14 mouse cellular contexts compared by ENCODE assay signal in genomic region chr13:53473291-53473690, GRCm38 (mm10). TPM values are rescaled to one million over a fixed set of nuclear protein-coding genes. Genes with fewer than 3 reads are reported as not detected.
A peak's percentile ranks its signal among the peaks of the same experiment; 100 is the strongest.
DNase-seq lines count a peak whose midpoint lies in the region; ATAC-seq and TF ChIP-seq lines count a peak whose summit lies in the region.
"Had no signal": no experiment of that assay in that cellular context is flagged by ENCODE, and none has a peak within 500 bp of the region (broad histone marks: within the 10 kb centered on the region; RNA-seq: fewer than 3 reads in every experiment).

No protein-coding gene starts in this region.

- peaks cover 5 to 7% of the 10 kb centered on the region in 2 experiments; a peak in 2 of 4 replicates for H3K4me1 ChIP-seq in heart, embryonic 14.5 days (ENCODE audit: control insufficient read depth in 2 of 2, insufficient read depth in 2 of 2, low read length in 2 of 2)
- no peaks in the 10 kb centered on the region for H3K4me1 ChIP-seq in heart, adult 2 months (ENCODE audit: control insufficient read depth, insufficient read depth, low read length)
- H3K4me1 ChIP-seq in embryonic facial prominence, embryonic 11.5 days (ENCODE audit: control insufficient read depth, insufficient read depth, low read length), result no peaks in the 10 kb centered on the region
- peaks cover 28% of the 10 kb centered on the region for H3K4me1 ChIP-seq in hindbrain, embryonic 13.5 days (replicated peaks)
- peaks cover 38% of the 10 kb centered on the region for H3K4me1 ChIP-seq in neural tube, embryonic 12.5 days

- ATAC-seq in heart, embryonic 14.5 days (ENCODE audit: insufficient number of reproducible peaks, insufficient read depth, low FRiP score, low read depth), result no peak
- ATAC-seq in embryonic facial prominence, embryonic 11.5 days (replicated peaks; ENCODE audit: insufficient number of reproducible peaks, low FRiP score, low TSS enrichment, low read depth), result no peak
- ATAC-seq in hindbrain, embryonic 13.5 days (ENCODE audit: low FRiP score), result no peak
- ATAC-seq in neural tube, embryonic 12.5 days (ENCODE audit: low FRiP score, low read depth), result no peak
- ATAC-seq: CD4-positive, CD25-positive, alpha-beta regulatory T cell, adult 4 months; intestine, postnatal 0 days had no signal

- intact Hi-C loops in heart, adult 2 months (cut with DNase I), result no loop called here

- 29% methylated on average over 4 of the region's 4 CpGs for WGBS in heart, embryonic 14.5 days
- 37% methylated on average over 4 of the region's 4 CpGs for WGBS in heart, adult 2 months
- WGBS in embryonic facial prominence, embryonic 11.5 days, result 12% methylated on average over 4 of the region's 4 CpGs
- 9% methylated on average over 4 of the region's 4 CpGs for WGBS in hindbrain, embryonic 13.5 days
- 15% methylated on average over 4 of the region's 4 CpGs for WGBS in neural tube, embryonic 12.5 days

- TF ChIP-seq POLR2A in heart, adult 2 months (IDR thresholded peaks at IDR 0.05; ENCODE audit: insufficient read depth, low read depth, low read length), result no peak

- no peak overlapping the region for H3K27ac ChIP-seq in heart, embryonic 14.5 days (replicated peaks in 1 of 2; ENCODE audit: control insufficient read depth in 1 of 2, insufficient read depth in 1 of 2, low read depth in 2 of 2, low read length in 2 of 2)
- H3K27ac ChIP-seq in heart, adult 2 months, result no peak overlapping the region
- no peak overlapping the region for H3K27ac ChIP-seq in embryonic facial prominence, embryonic 11.5 days (replicated peaks; ENCODE audit: low read depth, low read length)
- H3K27ac ChIP-seq in hindbrain, embryonic 13.5 days, result no peak overlapping the region
- no peak overlapping the region for H3K27ac ChIP-seq in neural tube, embryonic 12.5 days
- H3K27ac ChIP-seq: heart, embryonic 15.5 days had no signal

- TF ChIP-seq CTCF in heart, adult 2 months (IDR thresholded peaks at IDR 0.05), result no peak

- H3K4me2 ChIP-seq in heart, embryonic 14.5 days (ENCODE audit: low read length), result peak overlapping the region; percentile 73
- H3K4me2 ChIP-seq in embryonic facial prominence, embryonic 11.5 days (ENCODE audit: low read depth, low read length), result no peak overlapping the region; the same call in 1 of the 2 replicates
- H3K4me2 ChIP-seq in hindbrain, embryonic 13.5 days, result peak overlapping the region; percentile 80; the same call in 1 of the 2 replicates
- H3K4me2 ChIP-seq in neural tube, embryonic 12.5 days (replicated peaks), result peak overlapping the region; percentile 84

- no peaks in the 10 kb centered on the region for H3K79me2 ChIP-seq in heart, adult 2 months (replicated peaks; ENCODE audit: control insufficient read depth, insufficient read depth, low read length)

- peaks cover 81% of the 10 kb centered on the region for H3K27me3 ChIP-seq in heart, embryonic 14.5 days (ENCODE audit: control insufficient read depth, insufficient read depth, low read length)
- peaks cover 11% of the 10 kb centered on the region for H3K27me3 ChIP-seq in heart, adult 2 months (ENCODE audit: control insufficient read depth, insufficient read depth, low read length)
- H3K27me3 ChIP-seq in embryonic facial prominence, embryonic 11.5 days (ENCODE audit: control insufficient read depth, insufficient read depth, low read length), result peaks cover 26% of the 10 kb centered on the region
- H3K27me3 ChIP-seq in hindbrain, embryonic 13.5 days, result peaks cover 96% of the 10 kb centered on the region
- H3K27me3 ChIP-seq in neural tube, embryonic 12.5 days (replicated peaks), result peaks cover 87% of the 10 kb centered on the region

- no peak overlapping the region for H3K9ac ChIP-seq in heart, embryonic 14.5 days (ENCODE audit: low read length)
- no peak overlapping the region for H3K9ac ChIP-seq in heart, adult 2 months (ENCODE audit: low read depth, low read length)
- H3K9ac ChIP-seq in embryonic facial prominence, embryonic 11.5 days (replicated peaks; ENCODE audit: low read length), result no peak overlapping the region
- no peak overlapping the region for H3K9ac ChIP-seq in hindbrain, embryonic 13.5 days
- no peak overlapping the region for H3K9ac ChIP-seq in neural tube, embryonic 12.5 days
- H3K9ac ChIP-seq: lung, embryonic 14.5 days had no signal

- no peak overlapping the region for H3K4me3 ChIP-seq in heart, embryonic 14.5 days (ENCODE audit: control insufficient read depth in 1 of 2, insufficient read depth in 1 of 2, low read depth in 1 of 2, low read length in 2 of 2)
- H3K4me3 ChIP-seq in heart, adult 2 months, result no peak overlapping the region
- no peak overlapping the region for H3K4me3 ChIP-seq in embryonic facial prominence, embryonic 11.5 days (ENCODE audit: low read depth, low read length)
- no peak overlapping the region for H3K4me3 ChIP-seq in hindbrain, embryonic 13.5 days
- no peak overlapping the region for H3K4me3 ChIP-seq in neural tube, embryonic 12.5 days

- TF ChIP-seq EP300 in heart, adult 2 months (IDR thresholded peaks at IDR 0.05; ENCODE audit: insufficient read depth, low read depth, low read length), result no peak

- no peak for DNase-seq in heart, adult 2 months
- peak; percentile 8 for DNase-seq in embryonic facial prominence, embryonic 11.5 days (ENCODE audit: low spot score)
- DNase-seq in urinary bladder, postnatal 4 days (ENCODE audit: low spot score in 2 of 2), result no peak
- no peak for DNase-seq in layer of hippocampus, adult 9-10 months (ENCODE audit: low spot score)
- DNase-seq: thymus, adult 18-20 months had no signal

- no peaks in the 10 kb centered on the region for H3K9me3 ChIP-seq in heart, embryonic 14.5 days (ENCODE audit: control insufficient read depth, low read length)
- no peaks in the 10 kb centered on the region for H3K9me3 ChIP-seq in embryonic facial prominence, embryonic 11.5 days (replicated peaks; ENCODE audit: control insufficient read depth, low read length)
- no peaks in the 10 kb centered on the region for H3K9me3 ChIP-seq in hindbrain, embryonic 13.5 days
- H3K9me3 ChIP-seq in neural tube, embryonic 12.5 days, result no peaks in the 10 kb centered on the region
- H3K9me3 ChIP-seq: heart, embryonic 15.5 days had no signal

- no peaks in the 10 kb centered on the region for H3K36me3 ChIP-seq in heart, embryonic 14.5 days (ENCODE audit: control insufficient read depth, insufficient read depth, low read length)
- no peaks in the 10 kb centered on the region for H3K36me3 ChIP-seq in heart, adult 2 months (ENCODE audit: control insufficient read depth, insufficient read depth, low read length)
- no peaks in the 10 kb centered on the region for H3K36me3 ChIP-seq in embryonic facial prominence, embryonic 11.5 days (replicated peaks; ENCODE audit: control insufficient read depth, insufficient read depth, low read depth, low read length)
- H3K36me3 ChIP-seq in hindbrain, embryonic 13.5 days, result no peaks in the 10 kb centered on the region
- H3K36me3 ChIP-seq in neural tube, embryonic 12.5 days, result no peaks in the 10 kb centered on the region
- H3K36me3 ChIP-seq: heart, embryonic 15.5 days had no signal

RNA-seq across cellular contexts. Expression of gene Msx2, which starts 0.4 kb away (rescaled TPM):
- 2.8 and 3.0 TPM in 2 replicates for polyA plus RNA-seq in heart, embryonic 14.5 days (2014; fragmentation: Nextera tagmentation; extraction: Ambion mirVana)
- total RNA-seq in heart, adult 2 months (2021), result under 1 TPM; 0.30 to 0.94 TPM
- polyA plus RNA-seq in heart, adult 2 months (2012; rRNA removed), result 0.23 and 0.31 TPM in 2 replicates
- 31.2 and 41.2 TPM in 2 replicates for polyA plus RNA-seq in embryonic facial prominence, embryonic 11.5 days (2014; fragmentation: Nextera tagmentation; extraction: Ambion mirVana)
- polyA plus RNA-seq in hindbrain, embryonic 13.5 days (2015; fragmentation: Nextera tagmentation; extraction: Ambion mirVana), result 7.5 and 8.3 TPM in 2 replicates
- 11.3 and 15.0 TPM in 2 replicates for polyA plus RNA-seq in neural tube, embryonic 12.5 days (2016; fragmentation: Nextera tagmentation; extraction: Ambion mirVana)
- total RNA-seq: common myeloid progenitor, adult 5-6 weeks; gastrocnemius, adult 8-10 months had no signal
- polyA plus RNA-seq: CD4-positive, CD25-positive, alpha-beta regulatory T cell, adult 4 months; intestine, postnatal 0 days had no signal
